Mouse (Mus musculus): ENCODE results near the gene Gm13275. TPM values are rescaled to one million over a fixed set of nuclear protein-coding genes. Genes with fewer than 3 reads are reported as not detected.
"Not testable (repeated sequence)": the region's sequence is repeated elsewhere in the genome, so short reads cannot be mapped to it uniquely, and the experiment has no call there.

Gene Gm13275
- polyA plus RNA-seq, 1 experiment = not detected

- 2% methylated on average over 34 of the region's 42 CpGs for WGBS
- TF ChIP-seq POLR2A (IDR thresholded peaks at IDR 0.05; ENCODE audit: borderline replicate concordance, control insufficient read depth, low read depth, low read length) = peak; percentile 50; the same call in 1 of the 2 replicates
- peak; percentile 8; the same call in 1 of the 2 replicates for TF ChIP-seq CTCF (IDR thresholded peaks at IDR 0.05; ENCODE audit: control insufficient read depth, insufficient read depth, low read length)
- peak overlapping the region; percentile 81 for H3K27ac ChIP-seq (ENCODE audit: control insufficient read depth, insufficient read depth, low read depth, low read length, poor library complexity)
- peak overlapping the region; percentile 31 for H3K4me3 ChIP-seq (replicated peaks; ENCODE audit: control insufficient read depth, low read depth, low read length)
- not testable (repeated sequence) for H3K4me1 ChIP-seq (ENCODE audit: control insufficient read depth, insufficient read depth, low read length)
Observed at GRCm38 (mm10) chr4:88763384-88764018, 30.8 kb upstream of the Gm13275 start.

GRCm38 (mm10) chr4:88773534-88773933 is 20.8 kb upstream of the Gm13275 start, which contains the start of gene Gm13290:
TSS of gene Gm13290 (plus strand) at chr4:88773834.
- no CpG with 5 or more reads among the region's 32 CpGs for WGBS
- not testable (repeated sequence) for H3K4me3 ChIP-seq (replicated peaks; ENCODE audit: control insufficient read depth, low read depth, low read length); H3K27ac ChIP-seq (ENCODE audit: control insufficient read depth, insufficient read depth, low read depth, low read length, poor library complexity); H3K4me1 ChIP-seq (ENCODE audit: control insufficient read depth, insufficient read depth, low read length)

GRCm38 (mm10) chr4:88776622-88777021 is 17.7 kb upstream of the Gm13275 start, which contains the start of gene Gm13289:
TSS of gene Gm13289 (plus strand) at chr4:88776922.
- not testable (repeated sequence) for H3K4me3 ChIP-seq (replicated peaks; ENCODE audit: control insufficient read depth, low read depth, low read length); H3K4me1 ChIP-seq (ENCODE audit: control insufficient read depth, insufficient read depth, low read length); H3K27ac ChIP-seq (ENCODE audit: control insufficient read depth, insufficient read depth, low read depth, low read length, poor library complexity)
- WGBS = no CpG with 5 or more reads among the region's 29 CpGs

GRCm38 (mm10) chr4:88779550-88779949 is 14.7 kb upstream of the Gm13275 start, which contains the start of gene Gm13272:
TSS of gene Gm13272 (plus strand) at chr4:88779850.
- WGBS = no CpG with 5 or more reads among the region's 29 CpGs
- not testable (repeated sequence) for H3K4me3 ChIP-seq (replicated peaks; ENCODE audit: control insufficient read depth, low read depth, low read length)

GRCm38 (mm10) chr4:88780320-88780719 is 14.0 kb upstream of the Gm13275 start:
- not testable (repeated sequence) for H3K4me1 ChIP-seq (ENCODE audit: control insufficient read depth, insufficient read depth, low read length); H3K27ac ChIP-seq (ENCODE audit: control insufficient read depth, insufficient read depth, low read depth, low read length, poor library complexity); H3K4me3 ChIP-seq (replicated peaks; ENCODE audit: control insufficient read depth, low read depth, low read length)
- 67% methylated on average over 16 of the region's 18 CpGs for WGBS

More at GRCm38 (mm10) chr4:88779550-88779949, 14.7 kb upstream of the Gm13275 start, which contains the start of gene Gm13272:
- H3K27ac ChIP-seq (ENCODE audit: control insufficient read depth, insufficient read depth, low read depth, low read length, poor library complexity); H3K4me1 ChIP-seq (ENCODE audit: control insufficient read depth, insufficient read depth, low read length): not testable (repeated sequence)

GRCm38 (mm10) chr4:88781831-88782230 is 12.5 kb upstream of the Gm13275 start, which contains the start of gene Ifnz:
TSS of gene Ifnz (plus strand) at chr4:88782131.
- H3K4me1 ChIP-seq (ENCODE audit: control insufficient read depth, insufficient read depth, low read length); H3K4me3 ChIP-seq (replicated peaks; ENCODE audit: control insufficient read depth, low read depth, low read length): not testable (repeated sequence)
- peak within 1 kb of the TSS; percentile 69; the same call in 1 of the 2 replicates for H3K27ac ChIP-seq (ENCODE audit: control insufficient read depth, insufficient read depth, low read depth, low read length, poor library complexity)
- WGBS = 8% methylated on average over 5 of the region's 7 CpGs

GRCm38 (mm10) chr4:88782335-88782734 is 12.0 kb upstream of the Gm13275 start:
- not testable (repeated sequence) for H3K4me3 ChIP-seq (replicated peaks; ENCODE audit: control insufficient read depth, low read depth, low read length); H3K4me1 ChIP-seq (ENCODE audit: control insufficient read depth, insufficient read depth, low read length)
- WGBS = under 1% methylated on average over 16 of the region's 31 CpGs
- peak overlapping the region; percentile 69; the same call in 1 of the 2 replicates for H3K27ac ChIP-seq (ENCODE audit: control insufficient read depth, insufficient read depth, low read depth, low read length, poor library complexity)

- WGBS = no CpG with 5 or more reads among the region's 27 CpGs
- not testable (repeated sequence) for H3K4me1 ChIP-seq (ENCODE audit: control insufficient read depth, insufficient read depth, low read length); H3K27ac ChIP-seq (ENCODE audit: control insufficient read depth, insufficient read depth, low read depth, low read length, poor library complexity); H3K4me3 ChIP-seq (replicated peaks; ENCODE audit: control insufficient read depth, low read depth, low read length)
Observed at GRCm38 (mm10) chr4:88785409-88785808, 8.9 kb upstream of the Gm13275 start, which contains the start of gene Gm13276. TSS of gene Gm13276 (plus strand) at chr4:88785709.

- not testable (repeated sequence) for H3K27ac ChIP-seq (ENCODE audit: control insufficient read depth, insufficient read depth, low read depth, low read length, poor library complexity); H3K4me1 ChIP-seq (ENCODE audit: control insufficient read depth, insufficient read depth, low read length); H3K4me3 ChIP-seq (replicated peaks; ENCODE audit: control insufficient read depth, low read depth, low read length)
- WGBS = 0% methylated on average over 3 of the region's 28 CpGs
- TF ChIP-seq CTCF (IDR thresholded peaks at IDR 0.05; ENCODE audit: control insufficient read depth, insufficient read depth, low read length) = peak; percentile 45
Observed at GRCm38 (mm10) chr4:88788402-88788801, 5.9 kb upstream of the Gm13275 start, which contains the start of gene Gm13277. TSS of gene Gm13277 (plus strand) at chr4:88788632.

GRCm38 (mm10) chr4:88791250-88791649 is 3.0 kb upstream of the Gm13275 start, which contains the start of gene Gm13278:
TSS of gene Gm13278 (plus strand) at chr4:88791550.
- H3K27ac ChIP-seq (ENCODE audit: control insufficient read depth, insufficient read depth, low read depth, low read length, poor library complexity); H3K4me3 ChIP-seq (replicated peaks; ENCODE audit: control insufficient read depth, low read depth, low read length); H3K4me1 ChIP-seq (ENCODE audit: control insufficient read depth, insufficient read depth, low read length): not testable (repeated sequence)
- WGBS = no CpG with 5 or more reads among the region's 28 CpGs

GRCm38 (mm10) chr4:88797097-88797496 is 2.8 kb downstream of the Gm13275 start, which contains the start of gene Gm13279:
TSS of gene Gm13279 (plus strand) at chr4:88797397.
- H3K4me1 ChIP-seq (ENCODE audit: control insufficient read depth, insufficient read depth, low read length); H3K27ac ChIP-seq (ENCODE audit: control insufficient read depth, insufficient read depth, low read depth, low read length, poor library complexity); H3K4me3 ChIP-seq (replicated peaks; ENCODE audit: control insufficient read depth, low read depth, low read length): not testable (repeated sequence)
- WGBS = no CpG with 5 or more reads among the region's 28 CpGs

- not testable (repeated sequence) for H3K4me3 ChIP-seq (replicated peaks; ENCODE audit: control insufficient read depth, low read depth, low read length); H3K4me1 ChIP-seq (ENCODE audit: control insufficient read depth, insufficient read depth, low read length); H3K27ac ChIP-seq (ENCODE audit: control insufficient read depth, insufficient read depth, low read depth, low read length, poor library complexity)
- 2% methylated on average over 6 of the region's 7 CpGs for WGBS
Observed at GRCm38 (mm10) chr4:88799365-88799764, 5.1 kb downstream of the Gm13275 start, which contains the start of gene Gm13285. TSS of gene Gm13285 (plus strand) at chr4:88799665.

- WGBS = no CpG with 5 or more reads among the region's 29 CpGs
- H3K4me3 ChIP-seq (replicated peaks; ENCODE audit: control insufficient read depth, low read depth, low read length); H3K27ac ChIP-seq (ENCODE audit: control insufficient read depth, insufficient read depth, low read depth, low read length, poor library complexity); H3K4me1 ChIP-seq (ENCODE audit: control insufficient read depth, insufficient read depth, low read length): not testable (repeated sequence)
Observed at GRCm38 (mm10) chr4:88802954-88803353, 8.7 kb downstream of the Gm13275 start, which contains the start of gene Gm13287. TSS of gene Gm13287 (plus strand) at chr4:88803254.
